Mouse (Mus musculus): ENCODE measurements around the gene Plxnd1. TPM values are rescaled to one million over a fixed set of nuclear protein-coding genes. Genes with fewer than 3 reads are reported as not detected.

Plxnd1 gene
- polyA plus RNA-seq, 1 experiment from 2014 or later = 19.4 TPM

DNA sequence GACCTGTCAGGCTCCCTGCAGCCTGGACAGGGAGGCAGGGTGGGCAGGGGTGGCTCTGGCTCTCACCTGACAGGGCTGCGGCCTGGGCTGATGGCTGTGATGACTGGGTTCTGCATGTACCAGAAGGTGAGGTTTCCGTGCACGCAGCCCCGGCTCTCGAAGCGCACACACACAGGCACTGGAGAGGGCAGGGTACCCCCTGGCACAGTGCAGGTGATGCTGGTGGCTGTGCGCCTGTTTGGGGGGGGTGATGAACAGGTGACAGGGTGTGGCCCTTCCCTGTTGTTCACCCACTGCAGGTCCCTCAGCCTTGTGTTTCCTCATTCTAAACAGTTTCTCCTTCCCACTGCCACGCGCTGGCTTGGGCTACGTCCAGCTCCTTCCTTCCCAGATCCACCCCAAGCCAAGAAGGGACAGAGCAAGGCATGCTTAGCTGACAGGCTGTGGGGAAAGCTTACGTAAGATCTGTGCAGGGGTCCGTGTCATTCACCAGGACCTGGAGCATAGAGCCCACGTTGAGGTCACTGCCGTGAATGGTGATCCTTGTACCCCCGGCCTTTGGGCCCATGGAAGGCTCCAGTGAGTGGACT, 27.4 kb downstream of the Plxnd1 start:
- ATAC-seq = no peak

GRCm38 (mm10) chr6:115966227-115966966, 28.4 kb downstream of the Plxnd1 start:
- no peaks in the 10 kb centered on the region for H3K36me3 ChIP-seq (ENCODE audit: control insufficient read depth, insufficient read depth)
- H3K9me3 ChIP-seq (ENCODE audit: control insufficient read depth, low read length) = no peaks in the 10 kb centered on the region
- no peak overlapping the region for H3K4me2 ChIP-seq (ENCODE audit: low read length)
- H3K27ac ChIP-seq (ENCODE audit: low read length) = no peak overlapping the region
- ATAC-seq = no peak
- no peaks in the 10 kb centered on the region for H3K27me3 ChIP-seq (replicated peaks; ENCODE audit: control insufficient read depth, insufficient read depth, low read length)
- H3K9ac ChIP-seq (replicated peaks; ENCODE audit: low read depth, low read length) = no peak overlapping the region
- no peak overlapping the region for H3K4me3 ChIP-seq (replicated peaks; ENCODE audit: low read length)
- H3K4me1 ChIP-seq (replicated peaks; ENCODE audit: control insufficient read depth, insufficient read depth, low read length) = peaks cover 3% of the 10 kb centered on the region
- 94% methylated on average over 19 of the region's 19 CpGs for WGBS

More for the DNA sequence above, 27.4 kb downstream of the Plxnd1 start:
- Histone ChIP-seq H3K27me3 (replicated peaks; ENCODE audit: control insufficient read depth, insufficient read depth, low read length) (no peaks in the 10 kb centered on the region), H3K9me3 (ENCODE audit: control insufficient read depth, low read length) (no peaks in the 10 kb centered on the region), H3K36me3 (ENCODE audit: control insufficient read depth, insufficient read depth) (no peaks in the 10 kb centered on the region), H3K9ac (replicated peaks; ENCODE audit: low read depth, low read length) (no peak overlapping the region), H3K4me1 (replicated peaks; ENCODE audit: control insufficient read depth, insufficient read depth, low read length) (peaks cover 11% of the 10 kb centered on the region), H3K27ac (ENCODE audit: low read length) (no peak overlapping the region), H3K4me3 (replicated peaks; ENCODE audit: low read length) (no peak overlapping the region), H3K4me2 (ENCODE audit: low read length) (no peak overlapping the region)
- WGBS = 87% methylated on average over 15 of the region's 15 CpGs

- 83% methylated on average over 9 of the region's 9 CpGs for WGBS
- Histone ChIP-seq H3K4me3 (replicated peaks; ENCODE audit: low read length) (no peak overlapping the region), H3K4me1 (replicated peaks; ENCODE audit: control insufficient read depth, insufficient read depth, low read length) (peaks cover 4% of the 10 kb centered on the region), H3K27ac (ENCODE audit: low read length) (no peak overlapping the region), H3K27me3 (replicated peaks; ENCODE audit: control insufficient read depth, insufficient read depth, low read length) (no peaks in the 10 kb centered on the region), H3K36me3 (ENCODE audit: control insufficient read depth, insufficient read depth) (no peaks in the 10 kb centered on the region), H3K9me3 (ENCODE audit: control insufficient read depth, low read length) (no peaks in the 10 kb centered on the region), H3K9ac (replicated peaks; ENCODE audit: low read depth, low read length) (no peak overlapping the region), H3K4me2 (ENCODE audit: low read length) (no peak overlapping the region)
- ATAC-seq = no peak
Observed at GRCm38 (mm10) chr6:115963656-115964055, 31.1 kb downstream of the Plxnd1 start.

DNA sequence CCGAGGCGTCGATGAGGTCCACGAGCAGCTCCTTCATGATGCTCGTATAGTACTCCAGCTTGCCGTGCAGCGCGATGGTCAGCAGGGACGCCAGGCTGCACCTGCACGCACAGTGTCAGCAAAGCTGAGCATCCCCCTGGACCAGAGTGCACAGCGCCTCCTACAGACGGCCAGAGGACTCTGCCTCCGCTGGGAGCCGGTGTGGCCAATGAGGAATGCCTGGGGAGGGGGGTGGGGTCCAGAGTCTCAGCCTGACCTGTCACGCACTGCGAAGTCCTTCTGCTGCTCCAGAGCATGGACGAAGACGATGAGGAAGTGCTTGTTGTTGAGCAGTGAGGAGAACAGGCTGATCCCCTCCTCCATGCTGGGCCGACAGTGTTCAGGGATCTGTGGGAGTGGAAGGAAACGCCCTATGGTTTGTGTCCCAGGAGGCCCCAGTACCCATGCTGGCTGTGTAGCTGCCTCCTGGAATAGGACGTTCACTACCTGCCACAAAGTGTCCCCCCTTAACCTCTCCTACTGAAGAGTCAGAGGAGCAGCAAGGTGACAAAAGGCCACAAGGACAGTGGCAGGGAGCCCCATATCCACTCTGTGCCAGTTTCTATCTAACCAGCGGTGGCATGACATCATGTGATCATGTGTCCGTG, 32.2 kb downstream of the Plxnd1 start:
- WGBS = 38% methylated on average over 23 of the region's 23 CpGs
- no peak overlapping the region for H3K4me2 ChIP-seq (ENCODE audit: low read length)
- no peaks in the 10 kb centered on the region for H3K36me3 ChIP-seq (ENCODE audit: control insufficient read depth, insufficient read depth)
- H3K27ac ChIP-seq (ENCODE audit: low read length) = no peak overlapping the region
- H3K27me3 ChIP-seq (replicated peaks; ENCODE audit: control insufficient read depth, insufficient read depth, low read length) = no peaks in the 10 kb centered on the region
- ATAC-seq = no peak
- peaks cover 10% of the 10 kb centered on the region for H3K4me1 ChIP-seq (replicated peaks; ENCODE audit: control insufficient read depth, insufficient read depth, low read length)
- no peak overlapping the region for H3K4me3 ChIP-seq (replicated peaks; ENCODE audit: low read length)
- H3K9ac ChIP-seq (replicated peaks; ENCODE audit: low read depth, low read length) = no peak overlapping the region
- H3K9me3 ChIP-seq (ENCODE audit: control insufficient read depth, low read length) = no peaks in the 10 kb centered on the region

GRCm38 (mm10) chr6:115961743-115962142, 33.1 kb downstream of the Plxnd1 start:
- no peak overlapping the region for H3K4me3 ChIP-seq (replicated peaks; ENCODE audit: low read length)
- no peak overlapping the region for H3K9ac ChIP-seq (replicated peaks; ENCODE audit: low read depth, low read length)
- 80% methylated on average over 3 of the region's 3 CpGs for WGBS
- H3K4me1 ChIP-seq (replicated peaks; ENCODE audit: control insufficient read depth, insufficient read depth, low read length) = peaks cover 18% of the 10 kb centered on the region
- H3K9me3 ChIP-seq (ENCODE audit: control insufficient read depth, low read length) = no peaks in the 10 kb centered on the region
- no peak overlapping the region for H3K4me2 ChIP-seq (ENCODE audit: low read length)
- H3K27me3 ChIP-seq (replicated peaks; ENCODE audit: control insufficient read depth, insufficient read depth, low read length) = no peaks in the 10 kb centered on the region
- no peaks in the 10 kb centered on the region for H3K36me3 ChIP-seq (ENCODE audit: control insufficient read depth, insufficient read depth)
- no peak for ATAC-seq
- no peak overlapping the region for H3K27ac ChIP-seq (ENCODE audit: low read length)

DNA sequence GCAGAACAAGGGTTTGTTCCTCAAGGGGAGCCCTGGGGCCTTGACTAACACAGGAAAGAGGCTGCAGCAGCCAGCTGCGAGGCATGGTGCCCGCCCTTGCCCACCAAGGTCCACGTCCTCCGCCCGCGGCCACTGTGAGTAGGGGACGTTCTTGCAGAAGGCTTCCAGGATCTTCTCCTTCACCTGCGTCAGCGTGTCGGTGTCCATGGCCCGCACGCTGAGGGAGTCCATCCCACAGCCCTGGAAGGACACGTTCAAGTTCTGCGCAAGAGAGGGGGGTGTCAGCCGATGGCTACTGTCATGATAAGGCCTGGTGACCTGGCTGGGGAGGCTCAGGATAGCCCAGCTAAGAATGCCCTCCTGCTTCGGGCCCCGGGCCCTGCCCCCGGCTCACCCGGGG, 34.5 kb downstream of the Plxnd1 start:
- no peak for ATAC-seq

DNA sequence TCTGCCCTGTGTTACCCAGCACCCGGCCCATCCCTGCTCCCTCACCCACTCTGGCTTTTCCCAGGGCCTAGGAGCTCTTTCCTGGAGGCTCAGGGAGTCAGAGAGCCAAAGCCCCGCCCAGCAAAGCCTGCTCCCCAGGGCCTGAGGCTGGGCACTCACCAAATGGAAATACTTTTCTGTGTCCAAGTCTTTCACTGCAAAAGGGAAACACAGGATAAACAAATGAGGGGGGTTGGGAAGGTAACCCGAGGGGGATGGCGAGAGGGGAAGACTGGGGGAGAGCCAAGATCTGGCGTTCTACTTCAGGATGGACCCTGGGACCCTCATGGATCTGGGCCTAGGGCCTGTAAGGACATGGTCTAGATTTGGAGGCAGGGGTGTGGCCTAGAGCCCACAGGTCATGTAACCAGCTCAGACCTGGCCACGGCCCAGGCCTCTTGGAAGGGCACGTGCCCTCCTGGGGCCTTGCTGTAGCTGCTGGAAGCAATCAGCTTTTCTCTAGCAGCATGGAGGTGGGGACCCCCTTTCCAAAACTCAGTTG, 35.6 kb downstream of the Plxnd1 start:
- Histone ChIP-seq H3K27ac (ENCODE audit: low read length) (no peak overlapping the region), H3K9me3 (ENCODE audit: control insufficient read depth, low read length) (no peaks in the 10 kb centered on the region), H3K4me3 (replicated peaks; ENCODE audit: low read length) (no peak overlapping the region), H3K27me3 (replicated peaks; ENCODE audit: control insufficient read depth, insufficient read depth, low read length) (no peaks in the 10 kb centered on the region), H3K9ac (replicated peaks; ENCODE audit: low read depth, low read length) (no peak overlapping the region), H3K4me1 (replicated peaks; ENCODE audit: control insufficient read depth, insufficient read depth, low read length) (peaks cover 32% of the 10 kb centered on the region), H3K36me3 (ENCODE audit: control insufficient read depth, insufficient read depth) (no peaks in the 10 kb centered on the region), H3K4me2 (ENCODE audit: low read length) (no peak overlapping the region)
- 73% methylated on average over 7 of the region's 7 CpGs for WGBS
- no peak for ATAC-seq

More for the DNA sequence above, 34.5 kb downstream of the Plxnd1 start:
- Histone ChIP-seq H3K4me3 (replicated peaks; ENCODE audit: low read length) (no peak overlapping the region), H3K9me3 (ENCODE audit: control insufficient read depth, low read length) (no peaks in the 10 kb centered on the region), H3K4me2 (ENCODE audit: low read length) (no peak overlapping the region), H3K36me3 (ENCODE audit: control insufficient read depth, insufficient read depth) (no peaks in the 10 kb centered on the region), H3K27ac (ENCODE audit: low read length) (no peak overlapping the region), H3K9ac (replicated peaks; ENCODE audit: low read depth, low read length) (no peak overlapping the region), H3K27me3 (replicated peaks; ENCODE audit: control insufficient read depth, insufficient read depth, low read length) (no peaks in the 10 kb centered on the region), H3K4me1 (replicated peaks; ENCODE audit: control insufficient read depth, insufficient read depth, low read length) (peaks cover 24% of the 10 kb centered on the region)
- 93% methylated on average over 19 of the region's 19 CpGs for WGBS

GRCm38 (mm10) chr6:115958445-115958844, 36.4 kb downstream of the Plxnd1 start:
- peaks cover 37% of the 10 kb centered on the region for H3K4me1 ChIP-seq (replicated peaks; ENCODE audit: control insufficient read depth, insufficient read depth, low read length)
- H3K9ac ChIP-seq (replicated peaks; ENCODE audit: low read depth, low read length) = no peak overlapping the region
- no peaks in the 10 kb centered on the region for H3K36me3 ChIP-seq (ENCODE audit: control insufficient read depth, insufficient read depth)
- no peak overlapping the region for H3K4me2 ChIP-seq (ENCODE audit: low read length)
- WGBS = 94% methylated on average over 9 of the region's 9 CpGs
- H3K4me3 ChIP-seq (replicated peaks; ENCODE audit: low read length) = no peak overlapping the region
- no peak for ATAC-seq
- H3K27ac ChIP-seq (ENCODE audit: low read length) = no peak overlapping the region
- H3K9me3 ChIP-seq (ENCODE audit: control insufficient read depth, low read length) = no peaks in the 10 kb centered on the region
- H3K27me3 ChIP-seq (replicated peaks; ENCODE audit: control insufficient read depth, insufficient read depth, low read length) = no peaks in the 10 kb centered on the region

DNA sequence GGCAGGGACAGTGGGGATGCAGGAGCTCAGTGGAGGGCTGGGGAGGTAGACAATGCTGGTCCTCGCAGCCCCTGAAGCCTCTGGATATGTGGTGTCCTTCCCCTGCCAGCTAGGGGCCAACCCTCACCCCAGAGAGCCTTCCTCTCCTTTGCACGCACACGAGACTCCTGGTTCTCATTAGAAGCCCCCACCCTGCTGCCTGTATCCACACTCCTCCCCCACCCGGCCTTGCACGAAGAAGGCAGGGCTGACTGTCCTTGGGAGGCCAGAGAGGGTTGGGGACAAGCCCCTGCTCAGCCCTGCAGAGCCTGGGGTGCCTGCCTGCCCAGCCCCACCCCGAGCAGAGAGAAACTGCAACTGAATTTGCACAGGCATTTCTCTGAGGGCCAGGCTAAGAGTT, 37.1 kb downstream of the Plxnd1 start:
- Histone ChIP-seq H3K4me1 (replicated peaks; ENCODE audit: control insufficient read depth, insufficient read depth, low read length) (peaks cover 42% of the 10 kb centered on the region), H3K27ac (ENCODE audit: low read length) (no peak overlapping the region)
- ATAC-seq = no peak

More for the DNA sequence above, 37.1 kb downstream of the Plxnd1 start:
- H3K4me3 ChIP-seq (replicated peaks; ENCODE audit: low read length) = no peak overlapping the region
- H3K36me3 ChIP-seq (ENCODE audit: control insufficient read depth, insufficient read depth) = no peaks in the 10 kb centered on the region
- no peak overlapping the region for H3K4me2 ChIP-seq (ENCODE audit: low read length)
- no peak overlapping the region; the same call in 1 of the 2 replicates for H3K9ac ChIP-seq (replicated peaks; ENCODE audit: low read depth, low read length)
- WGBS = 47% methylated on average over 4 of the region's 6 CpGs
- H3K9me3 ChIP-seq (ENCODE audit: control insufficient read depth, low read length) = no peaks in the 10 kb centered on the region
- no peaks in the 10 kb centered on the region for H3K27me3 ChIP-seq (replicated peaks; ENCODE audit: control insufficient read depth, insufficient read depth, low read length)

Measured in forebrain, embryonic 16.5 days (tissue).